Mouse (Mus musculus): ENCODE measurements around the gene Ndufaf8.

- TF ChIP-seq CTCF (IDR thresholded peaks at IDR 0.05; ENCODE audit: low read depth, low read length) (no peak), POLR2AphosphoS5 (IDR thresholded peaks at IDR 0.05; ENCODE audit: insufficient replicate concordance, low read depth, low read length) (no peak), TAL1 (conservative IDR thresholded peaks at IDR 0.05; ENCODE audit: low read depth, low read length) (no peak), GATA1 (IDR thresholded peaks at IDR 0.05; ENCODE audit: borderline replicate concordance, low read length) (no peak), GATA2 (IDR thresholded peaks at IDR 0.05; ENCODE audit: borderline replicate concordance, low read depth, low read length) (no peak)
These were observed 12.0 kb upstream of the Ndufaf8 start, which contains the start of gene Cep131 for GRCm38 (mm10) chr11:120086702-120087152.
